Mouse (Mus musculus) forebrain, embryonic 16.5 days (tissue): ENCODE measurements around the gene Rbfox2. TPM values are rescaled to one million over a fixed set of nuclear protein-coding genes. Genes with fewer than 3 reads are reported as not detected.
A peak's percentile ranks its signal among the peaks of the same experiment; 100 is the strongest.

Source experiments
- ATAC-seq: fragments of 200-750 bp; cut with Nextera tagmentation; 2 replicates; pipeline ENCODE4 v1.8.0; 2017; ENCODE audit warnings: mild to moderate bottlenecking, moderate library complexity
- H3K27ac ChIP-seq: fragments of 300-500 bp; sonication (generic); 2 replicates; pipeline ENCODE4 v1.5.1; 2014; ENCODE audit warnings: low read length, control low read depth
- H3K27me3 ChIP-seq: fragments of 300-500 bp; sonication (generic); replicated peaks from 2 replicates; pipeline ENCODE4 v1.6.1; 2014; ENCODE audit warnings: low read length; ENCODE audit not compliant: control insufficient read depth, insufficient read depth
- H3K36me3 ChIP-seq: fragments of 300-500 bp; sonication (generic); 2 replicates; pipeline ENCODE4 v1.6.1; 2014; ENCODE audit not compliant: control insufficient read depth, insufficient read depth
- H3K4me1 ChIP-seq: fragments of 300-500 bp; sonication (generic); replicated peaks from 2 replicates; pipeline ENCODE4 v1.6.1; 2014; ENCODE audit warnings: low read length; ENCODE audit not compliant: control insufficient read depth, insufficient read depth
- H3K4me2 ChIP-seq: fragments of 300-500 bp; sonication (generic); 2 replicates; pipeline ENCODE4 v1.6.1; 2014; ENCODE audit warnings: mild to moderate bottlenecking, low read length, control low read depth
- H3K4me3 ChIP-seq: fragments of 300-500 bp; sonication (generic); replicated peaks from 2 replicates; pipeline ENCODE4 v1.5.1; 2014; ENCODE audit warnings: mild to moderate bottlenecking, low read length, control low read depth
- H3K9ac ChIP-seq: fragments of 300-500 bp; sonication (generic); replicated peaks from 2 replicates; pipeline ENCODE4 v1.6.1; 2014; ENCODE audit warnings: low read depth, low read length, control low read depth
- H3K9me3 ChIP-seq: fragments of 300-500 bp; sonication (generic); 2 replicates; pipeline ENCODE4 v1.6.1; 2016; ENCODE audit warnings: low read length; ENCODE audit not compliant: control insufficient read depth
- WGBS: fragments of 180-500 bp; shearing (Covaris S2); extraction: QIAGEN DNeasy Blood & Tissue Kit; methylation state at CpG from one replicate; pipeline ENCODE4 v1.1.7; 2014; 5-methylcytosine and 5-hydroxymethylcytosine counted together
- polyA plus RNA-seq: library from polyadenylated mRNA; unstranded; fragments of >200 nt; fragmentation: Nextera tagmentation; extraction: Ambion mirVana; gene quantifications from 2 replicates; pipeline ENCODE4 v1.2.1, GENCODE M21; 2015

The Rbfox2 gene
- polyA plus RNA-seq, 1 experiment from 2014 or later: 212 TPM

DNA sequence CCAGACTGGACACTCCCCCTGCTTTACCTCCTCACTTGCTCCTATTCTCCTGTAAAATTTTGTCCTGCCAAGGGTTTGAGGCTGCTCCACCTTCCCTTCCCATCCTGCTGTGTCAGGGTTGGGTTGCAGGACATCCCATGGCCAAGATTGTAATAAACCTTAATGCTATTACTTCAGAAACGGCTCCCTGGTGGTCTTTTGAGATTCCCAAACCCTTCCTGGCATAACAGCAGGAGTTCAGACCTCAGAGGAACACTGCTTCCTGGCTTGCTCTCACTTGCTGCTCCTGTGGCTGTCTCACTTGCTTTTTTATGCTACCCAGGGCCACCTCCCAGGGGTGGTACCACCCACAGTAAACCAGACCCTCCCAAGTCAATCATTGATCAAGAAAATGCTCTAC, 254.6 kb downstream of the Rbfox2 start:
- Histone ChIP-seq H3K4me2 (no peak overlapping the region), H3K4me1 (peaks cover 10% of the 10 kb centered on the region; the same call in 1 of the 2 replicates), H3K27me3 (no peaks in the 10 kb centered on the region), H3K4me3 (no peak overlapping the region), H3K9ac (no peak overlapping the region), H3K27ac (no peak overlapping the region), H3K36me3 (no peaks in the 10 kb centered on the region), H3K9me3 (no peaks in the 10 kb centered on the region)
- WGBS: 42% methylated on average over 1 of the region's 1 CpGs
- ATAC-seq: no peak

DNA sequence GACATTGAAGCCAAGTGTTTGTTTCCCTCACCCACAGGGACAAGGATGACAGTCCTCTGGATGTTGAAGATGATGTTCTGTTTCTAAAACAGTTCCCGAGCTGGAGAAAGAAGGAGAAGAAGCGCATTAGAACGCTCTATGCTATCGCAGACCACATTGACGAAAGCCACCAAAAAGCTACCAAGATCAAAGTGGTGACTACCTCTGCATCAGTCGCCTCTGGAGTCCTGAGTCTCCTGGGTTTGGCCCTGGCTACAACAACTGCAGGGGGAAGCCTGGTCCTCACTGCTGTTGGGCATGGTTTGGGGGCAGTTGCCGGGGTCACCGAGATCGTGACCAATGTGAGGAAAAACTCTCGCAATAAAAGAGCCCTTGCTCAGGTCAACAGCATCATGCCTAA, 256.2 kb downstream of the Rbfox2 start, which contains the start of gene Mb:
Gene Mb (minus strand): TSS at position 101 of the 400 bp plus-strand sequence.
- H3K9ac ChIP-seq: no peak within 1 kb of the TSS
- 95% methylated on average over 10 of the region's 10 CpGs for WGBS
- H3K36me3 ChIP-seq: no peaks in the 10 kb centered on the region
- H3K27ac ChIP-seq: no peak within 1 kb of the TSS
- H3K4me3 ChIP-seq: no peak within 1 kb of the TSS
- peaks cover 4% of the 10 kb centered on the region; the same call in 1 of the 2 replicates for H3K4me1 ChIP-seq
- H3K4me2 ChIP-seq: no peak within 1 kb of the TSS
- H3K9me3 ChIP-seq: no peaks in the 10 kb centered on the region
- no peaks in the 10 kb centered on the region for H3K27me3 ChIP-seq
- no peak for ATAC-seq

DNA sequence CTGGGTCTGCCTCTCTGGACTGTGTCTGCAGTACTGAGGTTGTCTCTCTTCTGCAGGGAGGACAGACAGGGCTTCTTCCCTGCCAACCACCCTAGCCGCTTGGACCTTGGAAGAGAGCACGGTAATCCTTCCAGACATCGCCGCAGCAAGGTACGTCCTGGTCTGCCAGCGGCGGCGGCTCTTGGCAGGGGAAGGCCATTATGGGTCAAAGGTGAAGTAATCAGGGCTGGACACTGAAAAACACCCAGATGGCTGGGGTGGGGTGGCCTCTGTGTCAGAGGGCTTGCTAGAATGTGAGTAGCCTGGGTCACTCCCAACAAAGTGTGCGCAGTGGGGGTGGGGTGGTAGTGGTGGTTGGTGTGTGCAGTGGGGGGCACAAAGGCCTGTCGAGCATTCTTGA, 261.2 kb downstream of the Rbfox2 start:
- no peak overlapping the region for H3K9ac ChIP-seq
- no peak overlapping the region for H3K4me2 ChIP-seq
- no peaks in the 10 kb centered on the region for H3K27me3 ChIP-seq
- H3K4me1 ChIP-seq: no peaks in the 10 kb centered on the region
- H3K9me3 ChIP-seq: no peaks in the 10 kb centered on the region
- no peak overlapping the region for H3K27ac ChIP-seq
- 91% methylated on average over 10 of the region's 10 CpGs for WGBS
- ATAC-seq: no peak
- no peak overlapping the region for H3K4me3 ChIP-seq
- no peaks in the 10 kb centered on the region for H3K36me3 ChIP-seq

DNA sequence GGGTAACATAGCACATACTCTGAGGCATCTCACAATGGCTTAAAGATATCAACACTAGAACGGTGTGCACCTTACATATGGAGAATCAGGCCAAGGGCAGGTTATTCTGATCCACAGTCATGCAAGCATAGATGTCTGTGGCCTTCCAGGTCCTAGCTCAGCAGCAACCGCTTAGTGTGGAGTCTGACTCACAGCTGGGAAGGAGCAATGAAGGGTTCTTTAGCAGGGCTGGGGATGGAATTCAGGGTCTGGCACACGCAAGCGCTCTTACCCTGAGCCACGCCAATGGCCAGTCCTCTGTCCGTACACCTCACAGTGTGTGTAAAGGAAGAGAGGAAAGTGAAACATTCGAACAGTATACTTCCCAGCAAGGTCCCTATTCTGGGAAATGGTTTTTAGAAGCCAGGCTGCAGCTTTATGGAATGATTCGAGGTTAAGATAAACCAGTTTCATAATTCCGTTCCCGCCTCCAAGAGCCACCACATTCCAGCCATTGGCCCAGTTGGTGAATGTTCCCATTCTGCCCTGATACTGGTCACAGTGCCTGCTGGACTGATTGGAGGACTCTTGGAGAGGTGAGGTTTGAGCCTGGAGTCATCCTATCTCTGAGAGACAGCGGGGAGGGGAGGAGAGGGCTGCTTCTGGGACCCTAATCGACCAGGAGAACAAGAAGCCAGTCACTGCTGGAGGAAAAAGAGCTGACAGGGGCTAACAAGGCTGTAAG, 262.0 kb downstream of the Rbfox2 start, which contains the start of gene Apol6:
Gene Apol6 (plus strand): TSS at position 133 of the 724 bp plus-strand sequence.
- Histone ChIP-seq H3K27ac (no peak within 1 kb of the TSS), H3K9me3 (no peaks in the 10 kb centered on the region), H3K27me3 (no peaks in the 10 kb centered on the region), H3K9ac (no peak within 1 kb of the TSS), H3K36me3 (no peaks in the 10 kb centered on the region), H3K4me3 (no peak within 1 kb of the TSS), H3K4me1 (no peaks in the 10 kb centered on the region), H3K4me2 (no peak within 1 kb of the TSS)
- WGBS: 89% methylated on average over 12 of the region's 12 CpGs
- ATAC-seq: no peak

DNA sequence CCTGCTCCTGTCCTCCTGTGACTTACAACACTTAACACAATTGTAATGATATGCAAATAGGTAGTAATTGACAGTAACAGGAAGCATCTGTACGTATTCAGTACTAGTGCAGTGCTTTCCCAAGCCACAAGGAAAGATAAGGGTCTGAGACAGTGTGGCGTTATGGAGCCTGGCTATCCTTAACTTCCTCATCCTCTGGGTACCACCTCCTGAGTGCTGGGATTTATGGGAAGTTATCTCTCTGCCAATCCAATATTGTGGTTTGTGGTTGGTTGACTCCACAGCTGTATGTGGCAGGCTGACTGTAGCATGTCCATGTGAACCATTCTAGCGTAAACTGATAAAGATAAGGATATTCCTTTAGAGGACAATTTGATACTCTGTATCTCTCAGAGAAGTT, 266.0 kb downstream of the Rbfox2 start:
- Histone ChIP-seq H3K27me3 (no peaks in the 10 kb centered on the region), H3K9me3 (no peaks in the 10 kb centered on the region), H3K4me3 (no peak overlapping the region), H3K4me2 (no peak overlapping the region), H3K36me3 (no peaks in the 10 kb centered on the region), H3K4me1 (peaks cover 5% of the 10 kb centered on the region; the same call in 1 of the 2 replicates), H3K27ac (no peak overlapping the region), H3K9ac (no peak overlapping the region)
- ATAC-seq: no peak
- WGBS: 78% methylated on average over 3 of the region's 3 CpGs

DNA sequence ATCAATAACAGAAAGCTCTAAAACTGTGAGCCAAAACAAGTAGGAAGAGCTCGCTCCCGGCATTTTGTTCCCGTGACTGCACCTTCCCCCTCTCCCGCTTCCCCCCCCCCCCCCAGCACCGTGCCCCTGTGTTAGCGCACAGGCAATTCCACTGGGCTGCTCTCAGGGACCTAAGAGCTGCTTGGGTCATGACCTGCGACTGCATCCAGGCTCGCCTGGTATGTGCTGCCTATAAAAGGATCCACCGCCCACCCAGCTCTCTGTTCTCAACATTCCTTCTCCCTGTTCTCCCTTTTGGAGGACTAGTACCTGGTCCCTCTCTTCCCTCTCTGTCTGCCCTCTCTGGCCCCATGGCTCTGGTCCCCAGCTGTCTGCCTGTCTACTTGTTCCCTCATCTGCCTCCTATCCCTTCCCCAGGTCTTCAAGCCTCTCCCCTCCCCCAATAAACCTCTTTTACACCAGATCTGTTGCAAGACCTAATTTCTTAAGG, 267.5 kb downstream of the Rbfox2 start:
- no peaks in the 10 kb centered on the region for H3K36me3 ChIP-seq
- ATAC-seq: no peak
- WGBS: 88% methylated on average over 6 of the region's 9 CpGs

DNA sequence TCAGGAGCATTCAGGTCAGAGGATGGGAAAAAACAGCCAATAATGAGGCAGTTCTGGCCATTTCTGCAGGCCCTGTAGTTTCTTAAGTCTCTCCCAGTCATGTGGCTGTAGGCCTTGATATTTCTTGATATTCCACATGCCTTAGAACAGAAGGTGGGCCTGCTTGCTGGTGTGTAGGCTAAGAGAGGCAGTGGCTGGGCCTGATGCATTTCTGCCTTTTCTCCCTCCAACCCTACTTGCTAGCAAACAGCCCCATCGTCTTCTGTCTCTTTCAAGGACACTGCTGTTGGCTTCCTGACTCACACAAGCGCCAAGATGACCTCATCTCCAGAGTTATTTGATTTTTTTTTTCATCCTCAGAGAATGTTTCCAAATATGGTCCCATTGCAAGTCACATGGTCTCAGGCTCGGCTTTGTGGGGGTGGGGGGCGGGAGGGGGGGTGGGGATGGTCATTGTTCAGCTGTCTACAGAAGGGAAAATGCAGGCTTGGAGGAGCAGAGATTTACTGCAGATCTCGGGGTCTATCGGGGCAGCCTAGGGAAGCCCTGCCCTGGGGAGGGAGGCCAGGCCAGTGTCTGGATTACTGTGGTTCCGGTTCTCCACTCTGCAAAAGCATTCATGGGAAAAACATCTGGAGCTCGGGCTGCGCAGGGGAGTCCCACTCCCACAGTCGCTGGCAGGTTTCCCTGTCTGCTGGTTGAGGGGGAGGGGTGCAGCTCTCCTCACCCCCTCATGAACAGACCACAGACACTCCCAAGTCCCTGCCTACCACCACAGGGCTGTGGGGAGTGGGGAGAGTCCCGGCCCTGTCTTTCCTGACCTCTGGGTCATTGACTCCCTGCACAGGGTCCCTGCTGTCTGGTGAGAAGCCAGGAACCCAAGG, 269.3 kb downstream of the Rbfox2 start:
- WGBS: 45% methylated on average over 11 of the region's 11 CpGs
- H3K27me3 ChIP-seq: no peaks in the 10 kb centered on the region
- no peak overlapping the region for H3K4me3 ChIP-seq
- peaks cover 5% of the 10 kb centered on the region; the same call in 1 of the 2 replicates for H3K4me1 ChIP-seq
- H3K27ac ChIP-seq: peak overlapping the region; percentile 3; the same call in 1 of the 2 replicates
- no peaks in the 10 kb centered on the region for H3K36me3 ChIP-seq
- no peak overlapping the region for H3K4me2 ChIP-seq
- H3K9ac ChIP-seq: no peak overlapping the region
- H3K9me3 ChIP-seq: no peaks in the 10 kb centered on the region
- ATAC-seq: no peak

More for the DNA sequence above, 267.5 kb downstream of the Rbfox2 start:
- no peaks in the 10 kb centered on the region for H3K27me3 ChIP-seq
- no peak overlapping the region for H3K4me3 ChIP-seq
- H3K9ac ChIP-seq: no peak overlapping the region
- H3K27ac ChIP-seq: no peak overlapping the region
- no peaks in the 10 kb centered on the region for H3K9me3 ChIP-seq
- H3K4me1 ChIP-seq: peaks cover 5% of the 10 kb centered on the region; the same call in 1 of the 2 replicates
- no peak overlapping the region for H3K4me2 ChIP-seq

DNA sequence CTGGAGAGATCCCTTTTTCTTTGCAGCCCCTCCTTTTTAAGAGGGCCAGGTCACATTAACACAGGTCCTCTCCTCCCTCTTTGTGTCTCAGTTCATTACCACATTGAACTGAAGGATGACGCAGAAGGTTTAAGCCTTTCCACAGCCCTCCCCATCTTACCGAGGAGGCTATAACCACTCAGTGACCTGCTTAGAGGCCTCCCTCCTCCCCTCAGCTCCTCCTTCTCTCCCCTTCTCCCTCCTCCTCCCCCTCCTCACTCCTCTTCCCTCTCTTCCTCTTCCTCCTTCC, 269.9 kb downstream of the Rbfox2 start:
- Histone ChIP-seq H3K27ac (no peak overlapping the region), H3K36me3 (no peaks in the 10 kb centered on the region), H3K27me3 (no peaks in the 10 kb centered on the region), H3K4me2 (no peak overlapping the region), H3K9ac (no peak overlapping the region), H3K4me3 (no peak overlapping the region), H3K9me3 (no peaks in the 10 kb centered on the region), H3K4me1 (peaks cover 5% of the 10 kb centered on the region; the same call in 1 of the 2 replicates)
- no peak for ATAC-seq
- WGBS: 32% methylated on average over 2 of the region's 2 CpGs

DNA sequence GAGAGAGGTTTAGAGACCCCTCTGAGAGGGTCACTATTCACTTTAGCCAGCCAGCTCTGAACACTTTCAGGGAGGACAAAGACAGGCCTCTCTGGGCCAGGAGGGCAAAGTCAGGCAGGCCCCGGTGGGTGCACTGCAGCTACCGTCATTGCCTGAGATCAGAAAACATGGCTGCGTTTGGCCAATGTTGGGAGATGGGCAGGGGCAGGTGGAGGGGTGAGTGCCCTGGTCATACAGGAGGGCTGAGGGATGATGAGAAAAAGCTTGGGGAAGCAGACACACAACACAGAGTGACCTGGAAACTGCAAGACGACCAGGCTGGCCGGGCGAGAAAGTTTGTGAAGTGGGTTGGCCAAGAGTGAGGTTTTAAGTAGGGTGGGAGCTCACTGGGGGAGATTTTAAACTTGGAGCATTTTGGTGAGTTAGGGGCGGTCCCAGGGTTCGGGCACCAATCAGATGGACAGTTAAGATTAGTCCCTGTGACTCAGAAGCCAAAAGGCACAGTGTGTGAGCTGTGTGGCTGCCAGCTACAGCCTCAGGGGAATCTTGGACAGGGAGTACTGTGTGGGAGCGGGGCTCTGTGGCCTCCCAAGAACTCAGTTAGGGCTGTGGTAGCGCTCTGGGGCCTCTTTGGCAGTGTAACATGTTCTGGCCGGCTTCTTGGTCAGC, 270.4 kb downstream of the Rbfox2 start:
- 75% methylated on average over 11 of the region's 11 CpGs for WGBS
- Histone ChIP-seq H3K4me3 (no peak overlapping the region), H3K9me3 (no peaks in the 10 kb centered on the region), H3K9ac (no peak overlapping the region), H3K36me3 (no peaks in the 10 kb centered on the region), H3K27me3 (no peaks in the 10 kb centered on the region), H3K4me1 (peaks cover 5% of the 10 kb centered on the region; the same call in 1 of the 2 replicates), H3K4me2 (no peak overlapping the region), H3K27ac (no peak overlapping the region)
- no peak for ATAC-seq
